Mouse (Mus musculus) mature B cell (primary cell): Measurements from ENCODE around the gene Tceal7.
"Not testable (repeated sequence)": the region's sequence is repeated elsewhere in the genome, so short reads cannot be mapped to it uniquely, and the experiment has no call there.

Experiments used
- in situ Hi-C: fragments of 300-500 bp; cut with MboI; formaldehyde crosslinking; loops from 2 replicates; pipeline ENCODE4 v1.14.3; 2019

Tceal7 gene

DNA sequence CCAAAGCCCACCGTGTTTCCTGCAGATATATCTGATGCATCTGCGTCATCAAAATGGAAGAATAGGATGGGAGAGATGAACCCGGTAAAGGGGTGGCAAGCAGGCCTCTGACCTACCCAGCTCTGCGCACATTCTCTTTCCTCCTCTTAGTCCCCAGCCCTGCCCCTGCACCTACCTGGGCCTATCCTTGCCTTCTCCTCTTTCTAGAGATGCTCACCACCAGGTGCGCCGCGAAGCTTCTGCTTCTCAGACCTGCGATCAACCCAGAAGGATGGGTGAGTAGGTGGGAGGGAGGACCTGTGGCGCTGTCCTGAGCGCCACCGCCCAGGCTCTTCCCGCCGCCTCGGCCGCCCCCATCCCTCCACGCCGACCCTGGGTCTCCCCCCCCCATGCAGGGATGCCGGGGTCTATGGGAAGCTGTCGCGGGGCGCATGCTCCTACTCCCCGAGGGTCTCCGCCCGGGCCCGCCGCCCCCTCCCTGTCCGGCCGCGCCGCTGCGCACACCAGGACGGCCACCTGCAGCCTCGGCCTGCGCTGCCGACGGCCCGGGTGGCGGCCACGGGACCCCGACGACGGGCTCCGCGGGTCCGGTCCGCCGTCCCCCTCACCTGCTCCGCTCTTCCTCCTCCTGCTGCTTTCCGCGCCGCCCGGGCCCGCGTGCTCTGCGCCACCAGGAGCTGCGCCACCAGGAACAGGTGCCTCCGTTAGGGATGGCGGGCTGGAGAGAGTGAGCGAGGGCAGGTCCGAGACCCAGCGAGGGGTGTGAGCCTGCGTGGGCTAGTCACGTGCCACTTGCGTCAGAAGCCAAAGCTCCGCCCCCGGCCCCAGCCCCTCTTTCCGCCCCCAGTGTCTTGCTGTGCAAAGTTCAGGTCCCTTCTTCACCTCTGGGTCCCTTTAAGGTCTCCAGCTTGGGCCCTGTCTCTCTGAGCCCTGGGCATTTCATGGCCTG is at the start of gene Tceal7, which contains the start of gene Bex1:
TSS of gene Tceal7 (plus strand) at position 51 of the 949 bp plus-strand sequence.
TSS of gene Bex1 (minus strand) at position 785 of the 949 bp plus-strand sequence.
- in situ Hi-C loops: not testable (repeated sequence)

DNA sequence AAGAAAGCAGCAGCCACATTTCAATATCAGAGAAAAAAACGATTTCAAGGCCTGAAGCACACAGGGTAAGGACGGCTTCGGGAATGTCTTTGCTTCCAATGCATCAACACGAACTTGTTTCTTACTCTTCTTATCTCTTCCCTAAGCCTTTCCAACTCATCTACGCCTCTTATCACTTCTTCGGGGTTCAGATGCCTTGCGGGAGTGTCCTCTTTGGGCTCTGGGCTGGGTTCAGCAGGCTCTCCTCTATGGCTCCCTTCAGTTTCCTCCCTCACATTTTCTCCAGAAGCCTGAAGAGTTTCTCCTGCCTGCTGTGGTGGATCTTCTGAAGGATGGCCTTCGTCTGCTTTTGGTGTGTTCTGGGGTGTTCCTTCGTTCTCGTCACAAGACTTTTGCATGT is 44.0 kb upstream of the Tceal7 start:
- in situ Hi-C loops: no loop called here

DNA sequence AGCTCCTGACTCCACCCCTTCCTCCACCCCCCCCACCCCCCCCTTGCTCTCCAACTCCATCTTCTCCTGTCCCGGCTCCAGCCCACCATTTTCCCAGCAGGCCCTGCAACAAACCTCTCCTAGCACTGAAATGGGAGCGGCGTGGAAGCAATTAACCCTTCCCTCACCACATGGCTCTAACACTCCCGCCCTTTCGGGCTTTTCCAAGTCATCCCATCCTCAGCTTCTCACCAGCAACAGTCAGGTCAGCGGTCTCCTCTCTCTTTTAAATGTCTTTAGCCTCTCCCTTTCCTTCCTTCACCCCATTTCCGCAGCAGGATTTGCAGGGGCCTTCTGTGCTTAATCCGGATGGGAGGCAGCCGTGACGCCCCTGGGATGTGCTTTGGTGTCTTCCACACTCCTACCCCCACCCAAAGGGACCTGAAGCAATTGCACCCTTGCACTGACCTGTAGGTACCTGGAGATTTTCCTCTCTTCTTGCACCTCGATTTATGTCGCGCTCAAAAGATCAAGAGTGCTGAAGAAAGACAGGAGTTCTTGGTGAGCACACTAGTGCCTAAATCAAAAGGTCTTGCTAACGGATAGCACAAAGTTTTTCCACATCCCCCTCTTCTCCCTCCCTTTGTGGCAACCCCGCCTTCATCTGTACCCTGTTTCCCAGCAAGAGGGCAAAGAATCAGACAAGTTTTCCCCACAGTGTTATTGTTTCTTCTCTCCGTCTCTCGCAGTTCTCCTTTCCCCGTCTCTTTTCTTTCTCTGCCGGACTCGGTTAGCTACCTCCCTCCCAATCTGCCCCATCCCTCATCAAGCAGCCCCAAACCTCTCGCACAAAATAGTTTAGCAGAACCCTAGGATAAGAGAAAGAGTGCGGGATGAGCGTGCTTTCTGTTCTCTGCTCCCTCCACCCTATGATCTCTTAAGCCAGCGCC is 43.1 kb upstream of the Tceal7 start:
- in situ Hi-C loops: no loop called here

DNA sequence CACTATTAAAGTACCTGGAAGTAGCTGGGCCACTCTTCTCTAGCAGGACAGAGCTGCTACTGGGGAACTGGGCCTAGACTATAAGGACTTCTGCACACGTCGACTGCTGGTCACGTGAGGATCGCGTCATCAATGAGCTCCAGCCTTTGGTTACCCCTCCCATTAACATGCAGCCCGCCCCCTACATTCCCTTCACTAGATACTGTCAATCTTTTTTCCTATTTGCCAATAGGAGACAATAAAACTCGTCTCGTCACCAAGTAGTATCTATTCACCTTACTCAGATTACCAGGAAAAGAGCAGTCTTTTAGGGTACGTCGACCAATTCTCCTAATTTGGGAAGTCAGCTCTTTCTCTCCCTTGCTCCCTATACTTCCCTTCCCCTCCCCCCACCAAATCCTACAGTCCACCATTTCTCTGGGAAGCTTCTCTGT is 42.4 kb upstream of the Tceal7 start, which contains the start of gene Tceal8:
TSS of gene Tceal8 (minus strand) at position 225 of the 434 bp plus-strand sequence.
- in situ Hi-C loops: no loop called here

DNA sequence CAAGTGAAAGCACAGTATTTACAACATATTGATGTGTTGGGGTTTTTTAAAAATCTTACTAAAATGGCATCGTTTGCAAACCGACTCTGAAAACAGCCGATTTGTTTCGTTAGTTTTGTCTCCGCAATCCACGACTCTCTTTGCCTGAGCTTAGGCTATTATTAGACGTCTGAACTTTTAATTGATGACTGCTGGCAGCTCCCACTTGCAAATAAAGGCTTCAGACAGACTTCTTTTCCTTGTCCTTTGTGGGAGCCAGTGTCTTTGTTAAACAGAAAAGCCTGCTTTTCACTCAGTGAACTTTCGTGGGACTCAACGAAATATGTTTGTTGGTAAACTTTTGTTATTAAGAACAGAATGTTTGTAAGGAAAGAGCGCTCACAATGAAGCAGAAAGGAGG is 41.8 kb upstream of the Tceal7 start:
- in situ Hi-C loops: no loop called here

DNA sequence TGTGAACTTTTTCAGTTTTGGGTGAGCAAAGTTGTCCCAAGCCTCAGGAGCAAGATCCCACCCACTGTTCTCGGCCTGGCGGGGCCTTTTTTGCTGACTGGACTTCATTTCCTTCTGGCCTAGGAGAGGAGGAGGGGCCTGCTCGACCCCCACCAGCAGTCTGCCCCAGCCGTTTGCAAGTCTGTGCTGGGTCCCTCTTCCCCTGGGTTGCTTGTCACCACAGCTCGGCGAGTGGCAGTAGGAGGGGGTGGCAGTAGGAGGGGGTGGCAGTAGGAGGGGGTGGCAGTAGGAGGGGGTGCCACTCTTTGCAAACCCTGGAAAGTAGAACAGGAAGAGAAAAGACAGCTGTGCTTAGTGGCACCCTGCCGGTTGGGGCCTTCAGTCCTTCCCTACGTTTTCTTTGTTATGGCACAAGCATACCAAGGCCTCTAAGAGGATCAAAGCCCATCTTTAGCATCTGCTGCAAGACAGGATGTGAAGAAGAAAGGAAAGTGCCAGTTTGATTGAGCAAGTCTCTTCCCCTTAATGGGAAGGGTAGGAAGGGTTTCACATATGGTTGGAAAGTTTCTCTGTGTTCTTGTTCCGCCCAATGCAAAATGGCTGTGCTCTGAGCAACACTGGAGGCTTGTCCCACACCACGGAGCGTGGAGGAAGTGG is 33.6 kb upstream of the Tceal7 start:
- in situ Hi-C loops: no loop called here

DNA sequence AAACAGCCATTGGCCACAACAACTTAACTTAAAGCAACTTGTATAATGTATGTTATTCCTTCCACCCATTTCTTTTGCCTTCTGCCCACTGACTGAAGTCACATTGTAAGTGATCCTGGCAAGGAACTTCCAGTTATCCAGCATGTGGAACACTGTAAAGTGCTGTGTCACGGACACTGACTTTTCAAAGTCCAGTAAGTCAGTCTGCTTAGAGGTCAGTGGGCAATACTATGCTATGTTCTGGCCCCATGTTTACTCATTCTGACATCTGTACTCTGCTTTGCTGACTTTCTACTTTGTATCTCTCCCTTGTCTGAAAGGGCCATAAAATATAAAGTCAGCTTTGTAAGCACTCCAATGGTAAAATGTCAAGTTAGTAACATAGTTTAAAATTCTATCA is 31.5 kb upstream of the Tceal7 start:
- in situ Hi-C loops: no loop called here

DNA sequence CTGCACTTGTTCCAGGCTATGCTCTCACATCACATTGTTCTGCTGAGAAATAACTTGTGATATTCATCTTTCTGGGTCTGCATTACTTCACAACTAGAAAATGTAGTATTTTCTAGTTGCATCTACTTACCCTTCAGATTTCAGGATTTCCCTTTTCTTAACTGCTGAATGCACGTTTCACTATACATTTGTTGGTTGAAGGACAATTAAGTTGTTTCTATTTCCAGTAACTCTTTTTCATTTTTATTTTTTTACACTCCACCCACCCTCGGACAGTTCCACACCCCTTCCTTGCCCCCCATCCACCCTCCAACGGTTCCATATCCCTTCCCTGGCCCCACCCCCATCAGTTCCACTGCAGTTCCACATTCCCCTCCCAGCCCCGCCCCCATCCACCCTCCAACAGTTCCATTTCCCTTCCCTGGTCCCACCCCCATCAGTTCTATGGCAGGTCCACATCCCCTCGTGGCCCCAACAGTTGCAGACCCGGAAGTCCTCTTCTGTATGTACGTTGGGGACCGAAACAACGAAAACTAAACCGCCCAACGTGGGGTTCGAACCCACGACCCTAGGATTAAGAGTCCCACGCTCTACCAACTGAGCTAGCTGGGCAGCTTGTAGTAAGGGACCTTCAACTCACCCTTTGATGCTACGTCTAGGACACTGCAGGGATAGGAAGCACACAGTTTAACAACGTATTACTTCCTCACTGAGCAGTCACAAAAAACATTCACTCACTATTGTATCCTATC is 19.2 kb upstream of the Tceal7 start:
- in situ Hi-C loops: no loop called here

DNA sequence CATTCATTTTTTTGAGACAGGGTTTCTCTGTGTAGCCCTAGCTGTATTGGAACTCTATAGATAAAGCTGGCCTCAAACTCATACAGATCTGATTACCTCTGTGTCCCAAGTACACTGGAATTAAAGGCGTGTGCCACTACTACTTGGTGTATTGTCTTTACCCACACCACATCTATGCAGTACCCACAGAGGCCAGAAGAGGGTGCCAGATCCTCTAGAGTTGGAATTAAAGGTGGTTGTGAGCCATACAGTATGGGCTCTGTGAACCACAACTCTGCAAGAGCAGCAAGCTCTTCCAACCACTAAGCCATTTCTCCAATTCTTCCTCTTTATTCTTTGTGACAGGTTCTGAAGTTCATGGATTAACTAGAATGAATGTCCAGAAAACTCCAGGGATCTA is 17.7 kb upstream of the Tceal7 start:
- in situ Hi-C loops: no loop called here

DNA sequence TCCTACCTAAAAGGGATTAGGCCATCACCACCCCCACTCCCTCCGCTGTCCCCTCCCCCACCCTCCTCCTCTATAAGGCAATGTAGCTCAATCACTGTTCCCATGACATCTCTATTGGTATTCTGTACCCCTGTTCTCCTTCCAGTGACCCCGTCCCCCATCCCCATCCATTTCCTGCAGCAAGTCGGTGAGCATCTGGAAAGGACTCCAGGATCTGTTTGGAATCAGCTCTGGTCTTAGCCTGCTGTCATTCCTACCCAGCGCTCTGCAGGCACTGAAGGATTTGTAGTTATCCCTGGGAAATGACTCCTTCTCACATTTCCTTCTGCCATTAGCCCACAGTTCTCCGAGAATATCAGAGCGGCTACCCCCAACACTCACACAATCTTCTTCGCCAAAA is 11.3 kb upstream of the Tceal7 start:
- in situ Hi-C loops: no loop called here

DNA sequence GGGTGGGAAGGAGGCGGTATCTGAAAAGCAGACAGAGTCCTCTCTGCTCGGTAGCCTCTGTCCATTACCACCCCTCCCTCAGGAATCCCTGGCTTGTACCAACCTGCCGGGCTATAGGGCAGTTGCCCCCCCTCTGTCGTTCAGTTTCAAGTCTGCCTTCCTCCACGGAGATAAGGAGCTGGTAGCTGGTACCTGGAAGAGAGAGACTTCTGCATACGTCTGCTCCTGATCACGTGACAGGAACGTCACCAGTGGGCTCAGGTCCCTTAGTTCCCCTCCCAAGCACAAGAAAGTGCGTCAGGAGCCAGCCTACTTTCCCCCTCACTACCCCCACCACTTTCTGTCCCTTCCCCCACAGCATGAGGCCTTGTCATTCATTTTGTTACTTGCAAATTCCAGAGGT is 10.9 kb upstream of the Tceal7 start, which contains the start of gene Tceal5:
TSS of gene Tceal5 (minus strand) at position 213 of the 403 bp plus-strand sequence.
- in situ Hi-C loops: no loop called here

DNA sequence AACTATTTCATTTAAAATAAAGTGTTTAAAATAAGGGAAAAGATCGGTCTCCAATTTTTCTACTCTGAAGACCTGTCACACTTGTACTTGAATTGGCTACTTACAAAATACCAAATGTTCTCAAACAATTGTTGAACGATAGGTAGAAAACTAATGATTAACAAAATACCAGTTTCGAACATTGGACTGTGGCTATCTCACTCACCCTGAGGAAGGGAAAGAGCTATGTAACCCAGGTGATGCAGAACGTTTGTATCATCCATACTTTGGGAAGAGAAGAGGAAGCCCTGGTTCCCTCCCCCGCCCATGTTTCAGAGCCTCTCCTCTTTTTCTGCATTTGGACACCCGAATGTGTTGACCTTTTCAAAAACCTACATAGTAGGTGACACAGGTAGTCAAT is 10.2 kb upstream of the Tceal7 start:
- in situ Hi-C loops: no loop called here

DNA sequence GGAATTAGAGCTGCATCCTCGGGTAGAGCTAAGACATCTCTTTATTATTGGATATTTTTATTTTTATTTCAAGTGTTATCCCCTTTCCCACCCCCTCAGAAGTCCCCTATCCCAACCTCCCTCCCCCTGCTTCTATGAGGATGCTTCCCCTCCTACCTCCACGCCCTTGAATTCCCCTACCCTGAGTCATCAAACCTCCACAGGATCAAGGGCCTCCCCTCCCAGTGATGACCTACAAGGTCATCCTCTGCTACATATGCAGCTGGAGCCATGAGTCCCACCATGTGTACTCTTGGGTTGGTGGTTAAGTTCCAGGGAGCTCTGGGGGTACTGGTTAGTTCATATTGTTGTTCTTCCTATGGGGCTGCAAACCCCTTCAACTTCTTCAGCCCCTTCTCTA is 1.2 kb upstream of the Tceal7 start:
- in situ Hi-C loops: no loop called here

DNA sequence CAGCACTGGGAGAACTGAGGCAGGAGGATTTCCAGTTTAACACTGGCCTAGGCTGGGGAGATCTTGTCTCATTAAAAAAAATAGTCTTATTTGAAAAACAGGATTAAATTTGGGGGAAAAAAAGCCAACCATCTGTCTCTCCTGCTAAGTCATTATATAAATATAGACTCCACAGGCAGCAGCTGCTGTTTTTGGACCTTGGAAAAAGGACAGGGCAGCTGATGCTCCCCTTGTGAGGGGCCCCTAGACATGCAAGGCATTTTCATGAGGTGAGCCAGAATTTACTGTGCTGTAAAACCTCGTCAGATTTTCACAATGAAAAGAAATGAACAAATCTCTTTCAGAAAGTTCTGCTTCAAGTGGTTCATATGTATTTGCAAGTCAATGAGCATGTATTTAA is 1.7 kb downstream of the Tceal7 start:
- in situ Hi-C loops: no loop called here

DNA sequence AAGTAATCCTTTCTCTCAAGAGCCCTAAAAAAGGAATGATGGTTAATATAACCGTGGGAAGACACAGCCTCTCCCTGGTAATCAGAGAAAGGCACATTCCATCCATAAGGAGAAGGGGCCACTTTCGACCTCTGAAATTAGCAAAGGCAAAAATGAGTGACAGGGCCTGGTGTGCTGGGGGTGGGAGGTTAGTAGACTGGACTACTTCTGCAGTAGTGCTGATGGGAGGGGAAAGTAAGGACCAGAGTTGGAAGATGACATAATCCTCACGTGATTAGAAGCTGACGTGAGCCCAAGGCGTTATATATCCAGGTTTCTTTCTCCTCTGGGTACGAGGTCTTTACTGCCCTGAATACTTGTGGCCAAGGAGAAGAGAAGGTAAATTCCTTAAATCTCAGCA is 9.1 kb downstream of the Tceal7 start:
- in situ Hi-C loops: no loop called here

DNA sequence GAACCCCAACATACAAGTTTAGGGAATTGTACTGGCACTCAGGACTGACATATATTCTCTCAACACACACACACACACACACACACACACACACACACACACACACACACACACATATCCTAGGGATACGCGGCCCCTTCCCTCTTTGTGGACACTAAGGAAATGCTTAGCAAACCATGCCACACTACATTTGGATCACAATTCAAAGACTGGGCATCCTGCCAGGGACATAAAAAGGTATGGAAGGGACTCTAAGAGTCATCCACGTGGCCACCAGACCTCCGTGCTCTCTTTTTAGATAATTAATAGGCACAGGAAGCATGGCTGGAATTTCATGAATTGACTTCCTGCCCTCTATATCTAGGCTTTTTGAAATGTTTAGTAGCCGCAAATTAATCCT is 13.2 kb downstream of the Tceal7 start:
- in situ Hi-C loops: no loop called here

DNA sequence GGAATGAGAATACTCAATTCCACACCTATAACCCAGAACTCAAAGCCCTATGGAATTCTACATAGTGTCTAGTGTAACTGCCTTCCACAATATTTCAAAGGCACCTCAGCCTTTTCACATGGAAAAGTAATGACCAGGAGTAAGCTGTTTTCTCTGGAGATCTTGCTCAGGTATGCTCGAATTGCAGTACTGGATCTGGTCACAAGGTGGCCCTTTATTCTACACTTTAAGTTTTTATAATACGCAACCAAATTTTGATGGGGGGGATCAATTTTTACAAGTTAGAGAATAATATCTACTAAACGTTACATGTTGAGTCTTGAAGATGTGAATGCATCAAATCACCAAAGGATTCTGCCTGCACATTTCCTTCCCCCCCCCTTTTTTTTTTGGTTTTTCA is 23.5 kb downstream of the Tceal7 start:
- in situ Hi-C loops: no loop called here

DNA sequence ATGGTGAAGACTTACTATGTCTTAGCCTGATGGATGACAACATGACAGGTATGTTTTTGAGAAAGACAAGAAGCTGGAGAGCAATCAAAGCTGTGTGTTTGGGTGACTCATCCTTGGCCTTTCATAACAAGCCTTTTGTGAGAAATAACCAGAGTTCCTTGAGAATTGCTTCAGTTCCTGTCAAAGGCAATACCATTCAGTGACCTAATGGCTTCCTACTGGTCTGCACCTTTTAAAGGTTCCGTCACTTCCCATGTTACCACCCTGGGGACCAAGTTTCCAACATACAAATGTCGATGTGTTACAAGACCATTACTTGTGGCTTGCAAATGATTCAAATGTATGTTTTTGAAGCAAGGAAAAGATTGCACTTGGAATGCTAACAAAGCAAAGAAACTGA is 28.6 kb downstream of the Tceal7 start:
- in situ Hi-C loops: no loop called here

DNA sequence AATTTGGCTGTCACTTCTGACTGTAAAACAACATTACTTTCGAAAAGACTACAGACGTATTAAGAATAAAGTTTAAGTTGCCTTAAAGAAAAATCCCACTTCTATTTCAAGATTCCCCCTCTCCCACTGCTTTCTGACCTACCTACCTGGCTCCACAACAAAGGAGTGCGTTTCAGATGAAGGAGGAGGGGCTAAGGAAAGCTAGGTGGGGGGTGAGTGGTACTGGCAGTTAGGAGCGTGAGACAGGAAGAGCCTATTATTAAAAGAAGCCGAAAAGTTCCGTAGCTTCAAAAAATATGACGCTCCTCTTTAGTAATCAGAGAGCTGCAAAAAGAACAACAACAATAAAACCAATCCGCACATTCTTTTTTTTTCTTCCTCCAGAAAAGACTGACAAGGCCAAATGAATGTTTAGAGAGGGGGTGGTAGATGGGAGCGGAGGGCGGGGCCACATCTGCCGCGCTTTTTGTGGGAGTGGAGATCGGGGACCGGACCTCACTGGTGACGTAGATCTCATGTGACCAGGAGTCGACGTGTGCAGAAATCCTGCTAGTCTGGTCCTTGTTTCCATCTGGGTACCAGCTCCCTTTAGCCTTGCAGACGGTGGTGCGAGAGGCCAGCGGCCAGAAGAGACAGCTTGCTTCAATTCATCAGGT is 30.1 kb downstream of the Tceal7 start, which contains the start of gene Tceal9:
TSS of gene Tceal9 (plus strand) at position 506 of the 656 bp plus-strand sequence.
- in situ Hi-C loops: no loop called here

DNA sequence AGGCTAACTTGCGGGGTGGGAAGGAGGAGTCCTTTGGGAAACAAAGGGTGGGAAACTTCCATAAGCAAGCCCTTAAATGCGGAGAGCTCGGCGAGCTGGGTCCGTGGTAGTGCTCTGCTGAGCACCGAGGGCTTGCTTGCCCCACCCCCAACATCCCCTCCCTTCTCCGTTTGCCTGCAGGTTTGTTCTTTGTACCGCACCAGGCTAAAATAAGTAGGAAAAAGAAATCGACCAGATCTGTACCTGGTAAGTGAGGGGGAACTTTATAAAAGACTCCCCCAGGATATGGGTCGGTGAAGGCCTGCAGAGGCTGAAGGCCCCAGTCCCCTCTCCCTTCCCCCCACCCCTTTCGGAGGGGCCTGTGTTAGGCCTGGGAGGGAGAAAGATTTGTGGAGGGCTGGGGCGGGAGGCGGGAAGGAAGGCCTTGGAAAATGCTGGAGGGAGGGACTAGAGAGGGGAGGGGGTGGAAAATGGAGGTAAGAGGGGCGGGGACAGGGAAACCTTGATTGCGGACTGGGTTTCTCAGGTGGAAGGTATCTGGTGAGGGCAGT is 31.0 kb downstream of the Tceal7 start:
- in situ Hi-C loops: no loop called here
